Mouse (Mus musculus) spleen, adult 10 weeks (tissue): ENCODE measurements around the gene AI987944. TPM values are rescaled to one million over a fixed set of nuclear protein-coding genes. Genes with fewer than 3 reads are reported as not detected.

Source experiments
- polyA plus RNA-seq: library from polyadenylated mRNA; stranded (reverse); fragments of 350-450 nt; fragmentation: Illumina TruSeq; extraction: RNeasy Lipid Tissue Mini Kit (QIAGEN cat#74804); gene quantifications from one replicate; pipeline ENCODE4 v1.2.3, GENCODE M21; 2015; ENCODE audit warnings: low replicate concordance; ENCODE audit not compliant: insufficient read depth

AI987944 gene
- polyA plus RNA-seq = 41.0 TPM

GRCm38 (mm10) chr7:41393048-41393971, at the start of gene AI987944:
AI987944 (minus strand) TSS chr7:41393379.

Other genes with a start within 250 kb of the AI987944 start
- gene Gm5592, start 239.5 kb downstream of the AI987944 start, polyA plus RNA-seq = not detected
- 0.72 TPM for gene Vmn2r57, start 55.3 kb upstream of the AI987944 start, polyA plus RNA-seq
- 0.30 TPM for gene Gm20449, start 106.0 kb upstream of the AI987944 start, polyA plus RNA-seq
- 19.4 TPM for gene AW146154, start 106.5 kb upstream of the AI987944 start, polyA plus RNA-seq
- not detected for gene Gm6871, start 180.3 kb upstream of the AI987944 start, polyA plus RNA-seq
- gene 2610021A01Rik, start 205.9 kb upstream of the AI987944 start, polyA plus RNA-seq = 28.5 TPM
- 30.0 TPM for gene Zfp788, start 239.8 kb upstream of the AI987944 start, polyA plus RNA-seq